Comparison of ENCODE assay signal across 21 mouse cellular contexts in genomic region chr8:85551934-85552333, GRCm38 (mm10). TPM values are rescaled to one million over a fixed set of nuclear protein-coding genes. Genes with fewer than 3 reads are reported as not detected.
"Had no signal": no experiment of that assay in that cellular context is flagged by ENCODE, and none has a peak within 500 bp of the region (broad histone marks: within the 10 kb centered on the region; RNA-seq: fewer than 3 reads in every experiment).

No protein-coding gene starts in this region.

- H3K4me1 ChIP-seq: lung, embryonic 15.5 days had no signal

- ATAC-seq: liver, embryonic 12.5 days had no signal

- H3K9ac ChIP-seq: limb, embryonic 13.5 days; liver, embryonic 12.5 days; liver, embryonic 15.5 days; lung, embryonic 15.5 days; midbrain, embryonic 12.5 days; neural tube, embryonic 13.5 days had no signal

- H3K9me3 ChIP-seq: limb, embryonic 10.5 days; limb, embryonic 13.5 days; liver, embryonic 12.5 days; liver, embryonic 15.5 days; lung, embryonic 15.5 days; megakaryocyte, embryonic 14.5 days; midbrain, embryonic 12.5 days; neural tube, embryonic 13.5 days had no signal

- H3K27ac ChIP-seq: limb, embryonic 10.5 days; limb, embryonic 13.5 days; liver, embryonic 12.5 days; liver, embryonic 15.5 days; lung, embryonic 15.5 days; midbrain, embryonic 12.5 days; neural tube, embryonic 13.5 days had no signal

- H3K27me3 ChIP-seq: limb, embryonic 13.5 days; liver, embryonic 12.5 days; liver, embryonic 15.5 days; lung, embryonic 15.5 days; megakaryocyte, embryonic 14.5 days; midbrain, embryonic 12.5 days; neural tube, embryonic 13.5 days had no signal

- H3K4me3 ChIP-seq: limb, embryonic 10.5 days; limb, embryonic 13.5 days; liver, embryonic 12.5 days; liver, embryonic 15.5 days; lung, embryonic 15.5 days; megakaryocyte, embryonic 14.5 days; midbrain, embryonic 12.5 days; myocyte; neural tube, embryonic 13.5 days had no signal

- H3K4me2 ChIP-seq: limb, embryonic 13.5 days; liver, embryonic 12.5 days; liver, embryonic 15.5 days; lung, embryonic 15.5 days; midbrain, embryonic 12.5 days; neural tube, embryonic 13.5 days had no signal

- DNase-seq: kidney, adult 18-20 months; kidney, adult 9 months; kidney, postnatal 14 days; kidney, postnatal 4 days; layer of hippocampus, postnatal 36 days; liver; lung, adult 18-20 months; lung, postnatal 10 days; lung, postnatal 36 days; thymus, adult 18-20 months; thymus, postnatal 36 days had no signal

RNA-seq across cellular contexts. Expression of gene Gpt2, which starts 59.6 kb away (rescaled TPM):
- total RNA-seq: monocyte, adult 5-6 weeks had no signal
